Mouse (Mus musculus) cerebellum, adult 8-10 months (tissue): ENCODE data around the gene Tfap4.
"Not testable (repeated sequence)": the region's sequence is repeated elsewhere in the genome, so short reads cannot be mapped to it uniquely, and the experiment has no call there.

Experiments used
- DNase-seq: peaks from one replicate; pipeline ENCODE4 v3.0.0; 2022

Tfap4 gene

GRCm38 (mm10) chr16:4551885-4552284, 7.8 kb downstream of the Tfap4 start:
- no peak for DNase-seq

GRCm38 (mm10) chr16:4551056-4551455, 8.6 kb downstream of the Tfap4 start:
- peak; percentile 46 for DNase-seq

GRCm38 (mm10) chr16:4548953-4549688, 10.5 kb downstream of the Tfap4 start:
- no peak for DNase-seq

DNA sequence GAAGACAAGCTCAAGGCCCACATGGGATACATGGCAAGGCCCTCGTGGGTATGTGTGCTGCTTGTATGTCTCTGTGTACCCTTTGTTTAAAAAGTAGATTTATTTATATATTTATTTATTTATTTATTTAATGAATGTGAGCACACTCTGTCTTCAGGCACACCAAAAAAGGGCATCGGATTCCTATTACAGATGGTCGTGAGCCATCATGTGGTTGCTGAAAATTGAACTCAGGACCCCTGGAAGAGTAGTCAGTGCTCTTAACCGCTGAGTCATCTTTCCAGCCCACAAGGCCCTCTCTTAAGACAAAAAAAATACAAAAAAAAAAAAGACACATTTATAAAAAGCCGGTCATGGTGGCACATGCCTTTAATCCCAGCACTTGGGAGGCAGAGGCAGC, 12.0 kb downstream of the Tfap4 start:
- no peak for DNase-seq

- DNase-seq = no peak
These were observed 12.8 kb downstream of the Tfap4 start for GRCm38 (mm10) chr16:4546838-4547237.

GRCm38 (mm10) chr16:4544845-4545244, 14.8 kb downstream of the Tfap4 start:
- no peak for DNase-seq

GRCm38 (mm10) chr16:4543266-4543665, 16.4 kb downstream of the Tfap4 start:
- no peak for DNase-seq

DNA sequence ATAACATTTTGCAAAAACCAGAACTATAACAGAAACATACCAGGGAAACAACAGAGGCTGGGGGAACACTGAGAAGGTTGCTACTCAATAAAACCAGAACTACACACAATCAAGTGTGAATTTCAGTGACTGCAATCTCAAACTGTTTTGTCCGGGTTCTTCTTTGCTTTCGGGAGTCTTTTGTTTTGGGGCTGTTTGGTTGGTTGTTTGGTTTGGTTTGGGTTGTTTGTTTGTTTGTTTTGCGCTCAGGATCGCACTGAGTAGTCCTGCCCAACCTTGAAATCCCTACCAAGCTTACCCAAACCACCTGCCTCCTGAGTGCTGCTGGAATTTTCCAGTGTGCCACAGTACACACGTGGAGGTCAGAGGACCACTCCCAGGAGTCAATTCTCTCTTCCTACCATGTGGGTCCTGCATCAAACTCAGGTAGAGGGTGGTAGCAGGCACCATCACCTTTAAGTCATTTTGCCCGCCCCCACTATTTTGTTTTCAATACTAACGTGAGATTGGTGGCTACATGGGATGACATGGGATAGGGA, 17.3 kb downstream of the Tfap4 start:
- DNase-seq = no peak

GRCm38 (mm10) chr16:4541501-4542198, 18.0 kb downstream of the Tfap4 start, which contains the start of gene Srl:
Gene Srl (minus strand): TSS chr16:4541816.
- peak; percentile 97 for DNase-seq

GRCm38 (mm10) chr16:4541033-4541432, 18.6 kb downstream of the Tfap4 start:
- DNase-seq = no peak

- no peak for DNase-seq
These were observed 19.4 kb downstream of the Tfap4 start for GRCm38 (mm10) chr16:4540064-4540775.

DNA sequence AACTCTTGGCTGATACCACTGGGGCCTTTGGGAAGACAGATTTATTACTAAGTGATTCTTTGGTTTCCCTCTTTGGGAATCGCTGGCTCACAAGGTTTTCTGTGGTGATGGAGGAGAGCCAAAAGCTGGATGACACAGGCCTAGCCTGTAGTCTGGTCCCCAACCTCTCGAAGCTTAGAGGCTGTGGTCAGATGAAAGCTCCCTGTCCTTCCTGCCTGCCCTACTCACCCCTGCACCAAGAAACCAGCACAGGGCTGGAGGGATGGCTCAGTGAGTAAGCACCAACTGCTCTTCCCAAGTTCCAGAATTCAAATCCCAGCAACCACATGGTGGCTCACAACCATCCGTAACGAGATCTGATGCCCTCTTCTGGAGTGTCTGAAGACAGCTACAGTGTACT, 20.1 kb downstream of the Tfap4 start:
- no peak for DNase-seq

DNA sequence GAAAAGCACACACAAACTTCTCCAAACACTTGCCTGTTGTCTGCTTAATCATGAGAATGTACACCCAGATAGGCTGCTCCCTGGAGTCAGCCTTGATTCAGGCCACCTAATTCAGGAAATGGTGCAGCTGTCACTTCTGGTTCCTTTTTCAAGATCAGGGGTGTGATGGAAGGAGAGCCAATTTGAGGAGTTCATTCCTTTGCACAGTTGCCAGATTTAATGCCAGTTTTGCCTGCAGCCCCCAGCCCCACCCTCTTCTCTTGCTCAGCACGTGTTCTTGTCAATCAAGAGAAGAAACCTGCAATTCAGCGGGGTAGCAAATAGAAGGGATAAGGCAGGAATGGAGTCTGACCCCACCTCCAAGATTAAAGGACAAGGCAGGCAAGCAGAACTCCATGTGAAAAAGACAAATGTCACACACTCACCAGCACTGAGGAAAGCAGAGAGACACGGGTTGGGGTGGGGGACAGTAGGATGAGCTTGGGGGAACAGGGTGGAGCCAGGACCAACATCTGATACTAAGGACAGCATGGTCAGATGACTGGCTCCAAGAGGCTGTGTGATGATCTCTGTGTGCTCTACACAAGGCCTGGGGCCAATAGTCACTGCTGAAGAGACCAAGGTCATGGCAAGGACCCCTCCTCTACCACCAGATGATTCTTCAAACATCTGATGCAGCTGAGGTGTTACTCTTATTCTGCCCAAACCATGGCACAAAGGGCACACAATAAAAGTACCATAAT, 21.9 kb downstream of the Tfap4 start:
- no peak for DNase-seq

DNA sequence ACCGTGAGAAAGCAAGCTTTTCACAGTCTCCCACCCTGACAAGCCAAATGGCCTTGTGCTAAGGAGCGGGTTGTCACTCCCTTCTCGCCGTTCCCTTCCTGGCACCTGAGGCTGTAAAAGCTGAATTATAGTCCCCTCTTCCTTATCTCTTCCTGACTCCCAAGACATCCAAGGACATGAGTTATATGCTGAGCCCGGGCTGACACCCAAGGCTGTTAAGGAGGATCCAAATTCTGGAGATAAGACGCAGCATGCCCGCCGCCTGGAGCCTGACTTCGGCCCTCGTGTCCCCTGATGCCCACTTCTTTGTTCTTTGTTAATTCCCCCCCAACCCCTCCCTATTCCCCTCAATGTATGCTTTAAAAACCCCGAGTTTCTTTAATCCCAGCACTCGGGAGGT, 32.3 kb downstream of the Tfap4 start:
- not testable (repeated sequence) for DNase-seq

DNA sequence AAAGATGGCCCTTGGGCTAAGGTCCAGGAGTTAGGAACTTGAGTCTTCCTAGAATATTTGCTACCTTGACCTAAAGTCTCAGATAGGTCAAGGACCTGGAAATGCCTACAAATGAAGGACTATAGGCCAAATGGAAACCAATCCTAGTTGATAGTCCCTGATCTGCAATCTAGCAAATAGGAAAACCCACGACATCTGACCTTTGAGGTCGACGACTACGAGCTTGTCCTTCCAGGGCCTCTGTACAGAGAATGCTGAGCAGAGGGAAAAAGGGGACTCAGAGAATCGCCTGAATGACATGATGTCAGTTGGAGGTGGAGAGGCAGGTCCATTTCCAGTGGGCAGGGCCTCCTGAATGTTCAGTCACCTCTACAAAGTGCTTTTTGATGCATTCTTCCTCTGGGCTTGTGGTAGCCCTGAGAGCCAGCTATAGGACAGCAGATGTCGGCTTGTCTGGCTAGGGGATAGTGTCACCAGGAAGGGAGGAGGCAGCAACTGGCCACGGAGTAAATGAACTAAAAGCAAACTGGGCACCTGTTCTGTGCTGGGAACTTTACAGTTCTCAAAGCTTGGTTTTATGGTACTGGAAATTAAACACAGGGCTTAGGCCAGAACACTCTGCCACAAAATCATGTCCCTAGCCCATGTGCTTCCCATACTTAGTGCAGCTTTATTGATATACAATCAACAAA, 36.2 kb downstream of the Tfap4 start:
- DNase-seq = no peak

DNA sequence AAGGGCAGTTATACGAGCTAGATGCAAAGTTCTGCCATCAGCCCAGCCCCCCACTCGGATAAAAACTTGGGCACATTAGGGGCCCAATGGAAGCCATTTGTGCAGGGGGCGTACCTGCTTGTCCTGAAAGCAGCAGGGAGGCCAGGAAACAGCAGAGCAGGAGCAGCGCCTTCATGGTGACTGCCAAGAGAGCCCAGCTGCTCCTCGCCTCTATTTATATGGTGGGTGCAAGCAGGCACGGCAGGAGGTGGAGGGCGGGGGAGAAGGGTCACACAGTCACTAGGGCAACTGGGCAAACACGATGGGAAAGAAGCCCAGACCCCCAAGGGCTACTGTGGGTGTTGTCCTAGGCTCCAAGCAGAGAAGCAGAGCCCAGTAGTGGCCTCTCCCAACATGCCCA, 36.8 kb downstream of the Tfap4 start:
- DNase-seq = no peak

GRCm38 (mm10) chr16:4521735-4522530, 37.7 kb downstream of the Tfap4 start:
- DNase-seq = no peak

- no peak for DNase-seq
These were observed 38.5 kb downstream of the Tfap4 start for GRCm38 (mm10) chr16:4521074-4521667.

GRCm38 (mm10) chr16:4520673-4521072, 39.0 kb downstream of the Tfap4 start:
- no peak for DNase-seq

GRCm38 (mm10) chr16:4519825-4520224, 39.8 kb downstream of the Tfap4 start:
- DNase-seq = no peak

DNA sequence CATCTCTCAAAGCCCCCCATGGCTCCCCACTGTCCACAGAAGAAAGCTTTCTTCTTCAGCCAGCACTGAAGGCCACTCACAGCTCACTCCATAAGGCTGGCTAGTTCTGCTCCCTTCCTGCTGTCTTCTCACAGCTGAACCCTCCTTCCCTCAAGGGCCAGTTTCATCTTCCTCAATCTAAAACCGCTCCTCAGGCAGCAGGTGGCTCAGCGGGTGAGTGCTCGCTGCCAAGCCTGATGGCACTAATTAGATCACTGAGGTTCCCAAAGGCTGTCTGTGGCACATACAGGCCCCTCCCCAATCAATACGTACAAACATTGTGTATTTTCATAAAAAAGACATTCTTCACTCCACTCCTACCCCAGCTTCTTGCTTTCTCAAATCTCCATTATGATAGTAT, 40.5 kb downstream of the Tfap4 start:
- peak; percentile 23 for DNase-seq
